Mouse (Mus musculus) liver, adult 2 months (tissue): ENCODE measurements around the gene Slc15a3. TPM values are rescaled to one million over a fixed set of nuclear protein-coding genes. Genes with fewer than 3 reads are reported as not detected.

Experiments used
- DNase-seq: peaks from one replicate; pipeline ENCODE4 v3.0.0-alpha.2; 2011; ENCODE audit warnings: low read depth, low spot score; ENCODE audit errors: extremely low read depth
- H3K27ac ChIP-seq: fragments of 200-500 bp; replicated peaks from 2 replicates; pipeline ENCODE4 v1.5.1; 2012; ENCODE audit warnings: low read depth, mild to moderate bottlenecking, control low read depth, inconsistent platforms, low read length; ENCODE audit not compliant: insufficient read depth
- H3K27me3 ChIP-seq: fragments of 200-500 bp; 2 replicates; pipeline ENCODE4 v1.6.1; 2012; ENCODE audit warnings: mild to moderate bottlenecking, moderate library complexity, low read length, inconsistent platforms; ENCODE audit not compliant: control insufficient read depth, insufficient read depth
- H3K36me3 ChIP-seq: fragments of 200-500 bp; 2 replicates; pipeline ENCODE4 v1.6.1; 2012; ENCODE audit warnings: low read length, inconsistent platforms; ENCODE audit not compliant: control insufficient read depth, insufficient read depth
- H3K4me1 ChIP-seq: fragments of 200-500 bp; 2 replicates; pipeline ENCODE4 v1.6.1; 2011; ENCODE audit warnings: low read length; ENCODE audit not compliant: control insufficient read depth, insufficient read depth
- H3K4me3 ChIP-seq: fragments of 200-500 bp; 2 replicates; pipeline ENCODE4 v1.5.1; 2011; ENCODE audit warnings: low read depth, mild to moderate bottlenecking, control low read depth, low read length, moderate library complexity; ENCODE audit not compliant: insufficient read depth
- H3K79me2 ChIP-seq: fragments of 200-500 bp; 2 replicates; pipeline ENCODE4 v1.6.1; 2012; ENCODE audit warnings: inconsistent platforms, mild to moderate bottlenecking, low read length, moderate library complexity; ENCODE audit not compliant: control insufficient read depth, insufficient read depth
- H3K9ac ChIP-seq: fragments of 200-500 bp; 2 replicates; pipeline ENCODE4 v1.6.1; 2012; ENCODE audit warnings: low read depth, mild to moderate bottlenecking, control low read depth, inconsistent platforms, low read length
- CTCF ChIP-seq: fragments of 200-500 bp; IDR thresholded peaks from 2 replicates; pipeline ENCODE4 v1.5.1; 2011; ENCODE audit warnings: low read depth, low read length, control low read depth
- POLR2A ChIP-seq: fragments of 200-500 bp; IDR thresholded peaks from 2 replicates; pipeline ENCODE4 v1.6.1; 2011; ENCODE audit warnings: low read length, control low read depth; ENCODE audit not compliant: insufficient read depth; ENCODE audit errors: extremely low read depth
- WGBS: fragments of 180-500 bp; shearing (Covaris S2); methylation state at CpG from one replicate; pipeline ENCODE4 v1.1.7; 2018; 5-methylcytosine and 5-hydroxymethylcytosine counted together
- polyA plus RNA-seq: library from polyadenylated mRNA; depleted of rRNA; stranded (reverse); fragments of >200 nt; gene quantifications from 2 replicates; pipeline ENCODE4 v1.2.3, GENCODE M21; 2012
- total RNA-seq: library from RNA; depleted of rRNA; stranded (reverse); fragments of >200 nt; gene quantifications from 2 replicates; pipeline ENCODE4 v1.2.3, GENCODE M21; 2014

The Slc15a3 gene
- total and polyA plus RNA-seq, 2 experiments, result 3.3 to 10.6 TPM

DNA sequence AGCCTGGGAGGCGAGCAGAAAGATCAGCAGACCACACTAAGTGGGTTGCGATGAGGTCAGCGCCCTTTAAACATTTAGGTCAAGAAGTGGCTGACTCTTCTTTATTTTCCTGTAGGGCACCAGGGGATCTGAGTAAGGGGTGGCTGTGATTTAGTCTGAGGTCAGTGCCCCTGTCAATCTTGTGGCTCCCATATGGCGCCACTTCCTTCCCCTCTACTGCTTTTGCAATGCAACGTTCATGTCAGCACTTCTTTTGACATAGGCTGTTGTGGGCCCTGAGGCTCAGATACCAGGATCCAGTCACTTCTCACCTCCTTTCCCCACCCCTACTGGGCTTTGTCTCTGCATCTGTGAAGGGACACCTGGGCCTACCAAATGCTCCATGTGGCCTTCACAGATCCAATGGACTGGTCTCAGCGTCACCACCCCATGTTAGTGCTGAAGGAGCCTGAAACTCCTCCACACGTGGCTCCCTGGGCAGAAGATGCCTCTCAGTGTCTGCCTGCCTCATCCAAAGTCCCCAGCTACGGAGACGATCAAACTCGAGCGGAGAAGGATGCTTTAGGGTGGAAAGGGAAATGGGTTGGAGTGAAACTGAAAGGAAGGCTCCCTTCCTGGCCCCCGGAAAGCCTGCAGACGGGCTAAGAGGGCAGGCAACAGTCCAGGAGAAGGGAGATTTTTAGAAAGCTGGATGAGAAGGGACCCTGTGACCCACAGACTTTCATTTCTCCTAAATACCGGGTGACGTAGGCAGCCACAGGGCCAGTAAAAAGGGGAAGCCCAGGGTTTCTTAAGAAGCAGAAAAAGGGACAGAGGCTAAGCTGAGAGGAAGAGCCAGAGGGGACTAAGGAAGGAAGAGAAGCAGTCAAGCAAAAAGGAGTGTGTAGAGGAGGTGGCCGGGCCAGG lies 2.4 kb downstream of the Slc15a3 start:
- Histone ChIP-seq H3K27me3 (no peaks in the 10 kb centered on the region), H3K9ac (peak overlapping the region; percentile 55), H3K4me3 (peak overlapping the region; percentile 64; the same call in 1 of the 2 replicates), H3K79me2 (peaks cover 3% of the 10 kb centered on the region; the same call in 1 of the 2 replicates), H3K27ac (peak overlapping the region; percentile 64), H3K36me3 (no peaks in the 10 kb centered on the region), H3K4me1 (no peaks in the 10 kb centered on the region)
- 65% methylated on average over 16 of the region's 16 CpGs for whole genome bisulfite sequencing
- TF ChIP-seq POLR2A (no peak), CTCF (no peak)
- peak; percentile 58 for DNase-seq

DNA sequence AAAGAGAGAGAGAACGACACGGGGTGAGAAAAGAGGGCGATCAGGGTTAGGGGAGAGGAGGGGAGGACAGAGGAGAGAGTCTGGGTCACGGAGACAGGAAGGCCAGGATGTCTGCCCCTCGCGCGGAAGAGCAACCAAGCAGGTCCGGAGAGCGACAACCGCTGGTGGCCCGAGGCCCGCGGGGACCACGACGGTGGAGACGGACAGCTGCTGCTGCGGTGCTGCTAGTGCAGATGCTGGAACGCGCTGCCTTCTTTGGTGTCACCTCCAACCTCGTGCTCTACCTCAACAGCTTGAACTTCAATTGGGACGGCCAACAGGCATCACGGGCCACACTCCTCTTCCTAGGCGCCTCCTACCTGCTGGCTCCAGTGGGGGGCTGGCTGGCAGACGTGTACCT lies 3.4 kb downstream of the Slc15a3 start:
- peak overlapping the region; percentile 64 for H3K4me3 ChIP-seq
- peaks cover 3% of the 10 kb centered on the region; the same call in 1 of the 2 replicates for H3K79me2 ChIP-seq
- H3K4me1 ChIP-seq, result no peaks in the 10 kb centered on the region; the same call in 1 of the 2 replicates
- DNase-seq, result no peak
- H3K9ac ChIP-seq, result peak overlapping the region; percentile 72
- 45% methylated on average over 24 of the region's 24 CpGs for WGBS
- peak overlapping the region; percentile 58 for H3K27ac ChIP-seq
- TF ChIP-seq POLR2A (no peak), CTCF (no peak)
- H3K27me3 ChIP-seq, result no peaks in the 10 kb centered on the region
- no peaks in the 10 kb centered on the region for H3K36me3 ChIP-seq

DNA sequence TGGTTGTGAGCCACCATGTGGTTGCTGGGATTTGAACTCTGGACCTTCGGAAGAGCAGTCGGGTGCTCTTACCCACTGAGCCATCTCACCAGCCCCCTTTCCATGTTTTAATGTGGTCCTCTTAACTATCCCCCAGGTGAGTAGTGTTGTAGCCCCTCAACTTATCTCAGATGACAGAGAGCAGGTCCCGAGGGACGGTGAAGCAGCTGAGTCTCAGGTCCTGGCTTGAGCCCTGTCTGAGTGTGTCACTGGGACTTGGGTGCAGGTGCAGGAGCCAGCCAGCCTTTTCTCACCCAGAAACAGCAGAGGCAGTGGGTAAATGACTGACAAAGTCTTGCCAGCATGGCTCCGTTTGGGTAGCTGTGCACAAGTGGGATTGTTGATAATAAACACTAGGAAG lies 4.7 kb downstream of the Slc15a3 start:
- no peak overlapping the region for H3K9ac ChIP-seq
- H3K27ac ChIP-seq, result no peak overlapping the region
- H3K4me3 ChIP-seq, result peak overlapping the region; percentile 18; the same call in 1 of the 2 replicates
- H3K36me3 ChIP-seq, result no peaks in the 10 kb centered on the region
- peaks cover 3% of the 10 kb centered on the region; the same call in 1 of the 2 replicates for H3K79me2 ChIP-seq
- WGBS, result 87% methylated on average over 5 of the region's 5 CpGs
- TF ChIP-seq POLR2A (no peak), CTCF (no peak)
- no peak for DNase-seq
- H3K27me3 ChIP-seq, result no peaks in the 10 kb centered on the region
- no peaks in the 10 kb centered on the region; the same call in 1 of the 2 replicates for H3K4me1 ChIP-seq

DNA sequence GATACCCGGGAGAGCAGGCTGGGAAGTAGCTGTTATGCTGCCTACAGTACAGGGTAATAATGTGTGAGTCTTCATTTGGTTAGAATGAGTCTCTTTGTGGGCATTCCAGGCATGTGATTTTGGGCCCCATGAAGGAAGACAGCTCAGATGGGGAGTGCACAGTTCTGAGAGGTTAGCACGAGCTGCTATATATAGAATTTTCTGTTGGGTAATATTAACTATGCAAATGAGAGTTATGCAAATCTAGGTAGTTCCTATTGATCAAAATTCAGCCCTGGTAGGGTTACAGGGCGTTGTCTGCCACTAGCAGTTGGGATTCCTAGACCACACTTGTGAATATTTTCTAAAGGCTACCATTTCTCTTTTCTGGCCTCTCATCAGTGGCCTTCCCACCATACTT lies 5.9 kb downstream of the Slc15a3 start:
- Histone ChIP-seq H3K27me3 (no peaks in the 10 kb centered on the region), H3K9ac (no peak overlapping the region), H3K79me2 (peaks cover 3% of the 10 kb centered on the region; the same call in 1 of the 2 replicates), H3K4me3 (no peak overlapping the region), H3K27ac (no peak overlapping the region), H3K4me1 (no peaks in the 10 kb centered on the region; the same call in 1 of the 2 replicates), H3K36me3 (no peaks in the 10 kb centered on the region)
- TF ChIP-seq CTCF, result no peak
- no peak for TF ChIP-seq POLR2A
- no peak for DNase-seq
- WGBS, result 79% methylated on average over 3 of the region's 3 CpGs

DNA sequence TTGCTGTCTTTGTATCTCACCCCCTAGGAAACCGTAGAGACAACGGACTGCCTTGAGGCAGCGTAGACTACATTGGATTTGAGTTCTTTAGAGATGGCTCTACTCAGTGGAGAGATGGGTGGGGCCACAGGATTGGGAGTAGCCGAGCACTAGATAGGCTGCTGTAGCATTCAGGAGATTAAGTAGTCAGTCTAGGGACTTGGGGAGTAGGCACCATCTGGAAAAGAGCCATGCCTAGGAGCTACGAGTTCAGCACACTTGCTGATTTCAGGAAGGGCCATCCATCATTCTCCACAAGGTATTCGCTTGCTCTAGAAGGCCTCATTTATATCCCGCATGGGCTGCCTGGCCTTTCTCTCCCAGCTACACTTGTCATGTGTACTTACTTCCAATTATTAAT lies 6.6 kb downstream of the Slc15a3 start:
- DNase-seq, result no peak
- 87% methylated on average over 7 of the region's 7 CpGs for WGBS
- Histone ChIP-seq H3K4me3 (no peak overlapping the region), H3K27ac (no peak overlapping the region), H3K79me2 (peaks cover 3% of the 10 kb centered on the region; the same call in 1 of the 2 replicates), H3K4me1 (no peaks in the 10 kb centered on the region; the same call in 1 of the 2 replicates), H3K9ac (no peak overlapping the region), H3K36me3 (no peaks in the 10 kb centered on the region), H3K27me3 (no peaks in the 10 kb centered on the region)
- TF ChIP-seq CTCF (no peak), POLR2A (no peak)

DNA sequence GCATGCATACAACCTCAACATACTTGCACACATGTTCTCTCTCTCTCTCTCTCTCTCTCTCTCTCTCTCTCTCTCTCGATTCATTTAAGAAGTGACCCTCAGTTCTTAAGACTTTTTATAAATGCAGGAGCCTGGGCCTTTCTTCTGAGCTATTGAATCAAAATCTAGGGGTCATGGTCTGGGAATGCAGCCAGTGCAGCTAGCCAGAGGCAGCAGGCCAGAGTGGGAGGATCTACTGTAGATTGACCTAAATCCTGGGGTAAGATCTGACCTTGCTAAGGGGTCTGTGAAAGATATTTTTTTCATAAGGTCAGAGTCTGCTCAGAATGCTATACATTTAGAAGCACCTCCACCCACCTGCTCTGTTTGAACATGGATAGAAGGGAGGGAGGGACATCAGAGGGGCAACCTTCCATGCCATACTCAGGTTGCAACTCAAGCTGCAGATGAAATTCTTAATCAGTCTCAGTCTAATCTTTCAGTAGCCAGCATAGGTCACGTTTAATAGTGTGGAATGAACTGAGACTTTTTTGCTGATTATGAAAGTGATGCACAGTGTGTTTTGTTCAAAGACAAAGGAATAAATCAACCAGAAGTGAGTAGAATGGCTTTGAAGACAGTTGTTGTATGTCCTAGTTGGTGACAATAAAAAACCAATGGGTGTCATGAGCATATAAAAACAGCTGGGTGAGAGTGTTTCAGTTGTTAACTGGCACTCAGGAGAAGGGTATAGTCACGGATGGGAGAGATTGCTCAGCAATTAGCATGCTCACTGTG lies 8.0 kb downstream of the Slc15a3 start:
- DNase-seq, result no peak
- TF ChIP-seq CTCF (no peak), POLR2A (no peak)
- WGBS, result 47% methylated on average over 3 of the region's 3 CpGs
- Histone ChIP-seq H3K4me1 (no peaks in the 10 kb centered on the region; the same call in 1 of the 2 replicates), H3K27ac (no peak overlapping the region), H3K9ac (no peak overlapping the region), H3K27me3 (no peaks in the 10 kb centered on the region), H3K36me3 (no peaks in the 10 kb centered on the region), H3K4me3 (no peak overlapping the region), H3K79me2 (peaks cover 3% of the 10 kb centered on the region; the same call in 1 of the 2 replicates)
